Mouse (Mus musculus): ENCODE data around the gene 4430402I18Rik. TPM values are rescaled to one million over a fixed set of nuclear protein-coding genes. Genes with fewer than 3 reads are reported as not detected.

4430402I18Rik gene
- total RNA-seq, 2 experiments from 2014 or later: 3.2 to 8.6 TPM

DNA sequence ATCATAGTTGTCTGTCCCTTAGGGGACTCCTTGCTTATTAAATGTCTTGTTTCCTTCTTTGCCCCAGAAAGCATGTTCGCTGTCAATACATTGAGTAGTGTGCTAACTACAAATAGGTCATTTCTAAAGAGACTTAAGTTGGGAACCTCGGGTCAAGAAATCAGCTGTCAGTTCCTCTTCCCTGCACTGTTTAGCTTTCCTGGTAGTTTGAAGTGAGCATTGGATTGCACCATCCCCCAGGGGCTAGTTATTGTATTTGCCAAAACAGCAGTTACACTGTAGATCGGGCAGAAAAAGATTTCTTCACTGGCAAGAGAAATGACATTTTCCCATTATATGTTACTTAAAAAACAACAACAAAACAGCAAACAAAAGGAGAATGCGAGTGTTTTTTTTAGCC is 578 bp upstream of the 4430402I18Rik start:
- peak in 1 of 2 experiments; percentile 12 for DNase-seq

DNA sequence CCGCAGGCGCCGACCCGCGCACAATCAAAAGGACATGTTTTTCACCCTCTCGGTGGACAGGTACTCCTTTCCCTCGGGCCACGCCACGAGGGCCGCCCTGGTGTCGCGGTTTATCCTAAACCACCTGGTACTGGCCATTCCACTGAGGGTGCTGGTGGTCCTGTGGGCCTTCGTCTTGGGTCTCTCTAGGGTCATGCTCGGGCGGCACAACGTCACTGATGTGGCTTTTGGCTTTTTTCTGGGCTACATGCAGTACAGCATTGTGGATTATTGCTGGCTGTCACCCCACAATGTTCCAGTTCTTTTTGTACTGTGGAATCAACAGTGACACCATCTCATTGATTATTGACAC is 3.1 kb downstream of the 4430402I18Rik start:
- no peak for DNase-seq

DNA sequence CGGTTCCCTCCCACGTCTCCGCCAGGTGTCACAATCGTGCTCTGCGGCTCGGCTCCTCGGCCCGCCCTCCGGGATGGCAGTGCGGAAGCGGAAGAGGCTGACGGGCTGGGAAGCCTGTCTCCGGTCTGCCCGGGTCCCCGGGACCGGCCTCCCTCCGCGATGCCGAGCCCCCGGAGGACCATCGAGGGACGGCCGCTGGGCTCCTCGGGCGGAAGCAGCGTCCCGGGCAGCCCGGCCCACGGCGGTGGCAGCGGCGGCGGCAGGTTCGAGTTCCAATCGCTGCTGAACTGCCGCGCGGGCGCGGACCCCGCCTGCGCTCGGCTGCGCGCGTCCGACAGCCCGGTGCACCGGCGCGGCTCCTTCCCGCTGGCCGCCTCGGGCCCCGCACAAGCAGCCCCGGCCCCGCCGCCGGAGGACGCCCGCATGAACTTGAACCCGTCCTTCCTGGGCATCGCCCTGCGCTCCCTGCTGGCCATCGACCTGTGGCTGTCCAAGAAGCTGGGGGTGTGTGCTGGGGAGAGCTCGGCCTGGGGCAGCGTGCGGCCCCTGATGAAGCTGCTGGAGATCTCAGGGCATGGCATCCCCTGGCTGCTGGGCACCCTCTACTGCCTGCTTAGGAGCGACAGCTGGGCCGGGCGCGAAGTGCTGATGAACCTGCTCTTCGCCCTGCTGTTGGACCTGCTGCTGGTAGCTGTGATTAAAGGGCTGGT is 3.6 kb downstream of the 4430402I18Rik start, which contains the start of gene Plpp6:
Plpp6 (plus strand) TSS at position 112 of the 710 bp plus-strand sequence.
- peak; percentile 90 to 92 for DNase-seq

DNA sequence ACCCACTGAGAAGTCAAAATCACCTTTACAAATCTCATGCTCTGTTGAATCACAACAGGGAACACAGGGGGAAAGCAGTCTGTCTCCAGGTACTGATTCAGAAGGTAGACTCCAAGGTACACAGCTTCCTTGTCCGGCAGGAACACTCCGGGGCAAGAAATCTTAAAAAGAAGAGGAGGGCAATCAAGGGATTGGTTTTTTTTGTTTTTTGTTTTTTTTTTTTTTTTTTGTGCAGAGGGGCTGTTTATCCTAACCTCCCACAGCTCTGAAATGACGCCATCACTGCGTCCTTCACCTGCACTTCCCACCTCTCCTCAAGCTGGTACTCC is 4.1 kb downstream of the 4430402I18Rik start:
- no peak for DNase-seq

DNA sequence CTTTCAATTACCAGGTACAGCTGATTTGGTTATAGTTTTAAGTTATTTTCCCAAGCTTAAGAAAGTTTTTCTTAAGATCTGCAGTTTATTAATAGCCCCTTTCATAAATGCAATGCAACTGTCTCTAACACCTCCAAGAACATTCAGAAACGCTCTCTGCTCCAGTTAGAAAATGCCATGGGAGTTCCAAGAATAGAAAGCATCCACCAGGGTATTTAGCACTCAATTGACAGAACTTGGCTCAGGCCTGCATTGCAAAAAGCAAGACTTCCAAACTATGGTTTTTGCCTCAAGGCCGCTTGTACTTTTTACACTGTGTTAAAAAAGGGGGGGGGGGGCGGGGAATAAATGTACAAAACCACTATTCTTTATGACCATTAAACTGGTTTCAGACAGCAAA is 4.5 kb downstream of the 4430402I18Rik start:
- DNase-seq: peak in 1 of 2 experiments; percentile 21

DNA sequence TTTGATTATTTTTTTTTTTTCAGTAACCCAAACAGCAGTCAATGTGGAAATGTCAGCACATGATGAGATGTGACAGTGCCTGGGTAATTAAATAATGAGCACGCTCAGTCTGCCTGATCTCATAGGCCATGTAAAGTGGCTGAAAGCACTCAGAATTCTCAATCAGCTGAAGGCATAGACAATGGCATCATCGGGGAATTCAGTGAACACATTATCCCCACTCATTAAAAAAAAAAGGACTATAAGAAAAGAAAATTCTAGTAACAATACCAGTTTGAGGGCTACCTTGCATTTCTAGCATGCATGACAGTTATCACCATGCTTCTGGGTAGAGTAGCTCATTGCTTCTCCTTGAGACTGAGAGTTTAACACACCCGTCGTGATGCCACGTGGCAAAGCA is 16.3 kb downstream of the 4430402I18Rik start:
- DNase-seq: no peak

DNA sequence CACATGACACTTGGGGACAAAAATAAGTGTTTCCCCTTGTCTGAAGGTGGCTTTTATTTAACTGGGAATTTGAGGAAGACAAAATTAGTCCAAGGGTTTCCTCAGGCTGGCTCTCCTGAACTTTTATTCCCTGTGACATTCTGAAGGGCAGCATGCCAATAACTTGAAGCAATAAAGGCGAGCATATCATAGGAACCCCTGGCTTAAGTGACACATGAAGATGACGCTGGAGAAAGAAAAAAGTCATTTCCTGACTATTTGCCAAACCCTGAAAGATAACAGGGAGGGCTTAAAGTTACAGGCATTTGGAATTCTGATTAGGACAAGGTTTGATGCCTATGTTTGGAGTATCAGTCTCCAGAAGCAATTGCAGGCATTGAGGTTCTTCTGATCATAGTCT is 20.3 kb downstream of the 4430402I18Rik start:
- no peak for DNase-seq

DNA sequence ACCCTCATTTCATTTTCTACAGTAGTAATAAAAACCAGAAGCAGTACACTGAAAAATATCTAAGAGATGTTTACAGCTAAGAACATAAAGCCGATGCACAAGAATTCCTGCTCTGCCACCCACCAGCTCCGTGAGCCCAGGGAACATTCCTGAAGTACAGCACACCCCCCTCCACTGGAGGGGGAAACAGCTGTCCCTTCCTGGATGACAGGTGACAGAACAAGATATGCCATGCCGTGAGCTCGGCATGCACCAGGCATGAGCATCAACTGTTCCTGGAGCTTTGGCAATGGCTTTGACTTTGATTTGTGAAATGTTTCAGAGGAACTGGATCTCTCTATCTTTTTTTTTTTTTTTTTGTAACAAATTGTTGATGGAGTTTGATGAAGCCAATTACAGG is 20.8 kb downstream of the 4430402I18Rik start:
- no peak for DNase-seq

DNA sequence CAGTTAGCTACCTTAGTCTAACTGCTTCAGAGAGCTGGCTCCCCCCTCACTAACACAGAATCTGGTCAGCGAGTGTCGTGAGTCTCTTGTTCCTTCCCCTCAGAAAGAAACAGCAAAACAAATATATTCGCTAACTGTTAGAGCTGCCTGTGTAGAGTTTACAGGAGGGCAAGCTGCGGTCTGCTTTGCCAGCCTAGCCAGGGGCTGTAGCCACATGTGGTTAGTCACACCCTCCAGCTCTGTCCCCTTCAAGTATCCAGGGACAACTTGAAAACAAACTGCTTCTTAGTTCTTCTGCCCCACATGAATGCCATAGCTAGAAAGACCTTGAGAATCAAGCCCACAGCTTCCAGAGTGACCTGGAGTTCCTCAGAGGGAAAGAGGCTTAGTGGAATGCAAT is 26.3 kb downstream of the 4430402I18Rik start:
- DNase-seq: no peak

DNA sequence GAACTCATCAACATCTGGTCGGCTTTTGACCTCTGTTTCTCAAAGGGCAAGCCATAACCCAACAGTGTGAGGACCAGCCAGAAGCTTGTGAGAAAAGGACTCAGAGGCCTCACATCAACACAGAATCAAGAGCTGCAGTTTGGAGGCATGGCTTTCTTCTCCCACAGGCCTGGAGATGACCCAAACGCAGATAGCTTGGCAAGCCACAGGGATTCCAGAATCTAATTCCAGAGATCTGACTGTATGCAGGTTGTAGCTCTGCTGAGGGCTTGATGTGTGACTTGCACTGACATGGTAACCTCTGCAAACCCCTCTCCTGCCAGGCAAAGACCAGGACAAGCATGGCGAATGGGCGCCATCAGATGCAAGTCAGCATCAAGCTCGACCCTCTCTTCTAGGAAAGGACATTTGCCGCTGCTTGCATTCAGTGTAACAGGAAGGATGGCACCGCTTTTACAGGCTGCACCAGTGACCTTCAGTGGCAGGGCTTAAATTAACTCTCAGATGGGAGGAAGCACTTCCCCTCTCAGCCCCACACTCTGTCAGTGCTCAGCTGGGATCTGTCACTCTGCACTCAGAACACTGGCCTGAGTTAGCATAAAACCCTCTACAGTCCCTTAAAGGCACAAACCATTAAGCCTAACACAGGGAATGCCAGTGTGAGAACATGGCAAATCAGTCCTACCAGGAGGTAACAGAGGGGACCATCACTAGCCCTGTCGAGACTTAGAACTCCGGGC is 27.3 kb downstream of the 4430402I18Rik start:
- peak in 1 of 2 experiments; percentile 15 for DNase-seq

DNA sequence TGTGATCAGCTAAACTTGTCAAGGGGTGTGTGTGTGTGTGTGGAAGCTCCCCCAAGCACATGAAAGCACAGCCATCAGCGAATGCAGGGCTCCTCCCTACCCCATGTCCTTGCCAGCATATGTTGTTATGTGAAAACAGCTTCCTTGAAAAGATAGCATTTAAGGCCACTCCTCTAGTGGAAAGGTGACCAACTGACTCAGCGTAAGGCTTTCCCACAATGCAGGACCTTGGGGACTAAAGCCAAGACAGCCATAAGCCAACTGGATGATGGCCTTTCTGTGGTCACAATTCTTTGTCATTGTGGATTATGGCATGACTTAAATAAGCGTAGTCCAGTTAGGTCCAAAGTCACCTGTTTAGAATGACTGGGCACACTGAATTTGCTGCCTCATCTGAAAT is 32.7 kb downstream of the 4430402I18Rik start:
- DNase-seq: peak; percentile 58 to 72

DNA sequence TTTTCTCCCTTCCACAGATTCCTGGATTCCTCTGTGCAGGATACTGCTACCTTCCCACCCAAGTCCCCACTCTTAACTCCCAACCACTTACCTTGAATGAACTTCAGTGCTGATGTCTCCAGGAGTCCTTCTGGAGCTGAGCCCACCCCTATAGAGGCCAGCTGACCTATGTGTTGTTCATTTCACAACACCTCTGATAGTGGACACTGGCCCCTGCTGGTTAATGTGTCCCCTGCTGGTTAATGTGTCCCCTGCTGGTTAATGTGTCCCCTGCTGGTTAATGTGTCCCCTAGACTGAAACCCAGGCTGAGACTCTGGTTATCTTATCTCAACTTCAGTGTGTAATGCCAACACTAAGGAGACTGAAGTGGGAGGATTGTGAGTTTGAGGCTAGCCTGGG is 38.6 kb downstream of the 4430402I18Rik start:
- no peak for DNase-seq

DNA sequence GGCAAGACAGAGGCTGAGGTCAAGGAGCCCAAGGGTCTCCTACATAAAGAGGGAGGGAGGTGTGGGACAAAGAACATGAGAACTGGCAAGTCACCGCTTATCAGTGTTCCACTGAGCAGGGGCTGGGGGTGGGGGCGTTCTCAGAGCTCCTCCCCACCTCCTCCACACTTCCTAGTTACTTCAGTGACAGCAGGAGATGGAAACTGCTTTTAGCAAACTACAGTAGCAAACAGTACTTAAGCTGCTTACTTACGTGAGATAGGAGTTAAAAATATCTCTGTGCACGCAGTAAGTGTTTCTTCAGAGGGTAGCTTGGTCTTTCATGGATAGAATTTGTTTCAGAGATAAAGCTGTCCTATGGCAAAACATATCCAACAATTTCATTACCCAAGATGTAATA is 40.2 kb downstream of the 4430402I18Rik start:
- no peak for DNase-seq

DNA sequence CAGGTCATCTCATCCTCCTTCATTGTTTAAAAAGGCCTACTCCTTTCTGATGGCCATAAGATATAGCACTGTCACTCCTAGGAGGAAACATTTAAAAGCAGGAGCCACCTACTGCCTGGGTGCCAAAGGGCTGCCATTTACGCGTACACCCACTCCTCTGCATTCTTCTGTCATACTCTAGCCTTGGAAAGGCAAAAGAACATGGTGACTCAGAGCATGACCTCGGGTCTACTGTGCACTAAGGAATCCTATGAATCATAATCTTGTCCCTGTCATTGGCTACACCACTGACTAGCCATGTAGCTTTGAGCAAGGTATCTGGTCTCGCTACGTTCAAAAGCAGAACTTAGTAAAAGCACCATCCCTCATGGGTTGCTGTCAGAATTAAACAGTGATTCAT is 41.2 kb downstream of the 4430402I18Rik start:
- DNase-seq: peak; percentile 53 to 65

DNA sequence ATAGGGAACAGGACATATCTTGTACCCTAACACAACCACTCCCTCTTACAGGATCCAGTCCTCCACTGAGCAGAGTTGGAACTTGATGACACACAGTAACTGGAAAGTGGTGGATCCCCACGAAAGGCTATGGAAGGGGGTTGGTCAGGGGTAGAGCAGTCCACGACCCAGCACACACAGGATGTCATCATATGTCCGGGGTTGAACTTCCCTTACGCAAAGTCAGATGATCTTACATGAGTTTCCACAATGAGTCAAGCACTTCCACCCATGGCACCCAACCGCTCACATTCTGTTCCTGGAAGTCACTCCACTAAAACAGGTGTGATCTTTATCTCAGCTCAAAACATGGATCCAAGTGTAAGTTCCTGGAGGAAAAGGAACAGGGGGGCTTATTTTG is 49.8 kb downstream of the 4430402I18Rik start:
- no peak for DNase-seq

DNA sequence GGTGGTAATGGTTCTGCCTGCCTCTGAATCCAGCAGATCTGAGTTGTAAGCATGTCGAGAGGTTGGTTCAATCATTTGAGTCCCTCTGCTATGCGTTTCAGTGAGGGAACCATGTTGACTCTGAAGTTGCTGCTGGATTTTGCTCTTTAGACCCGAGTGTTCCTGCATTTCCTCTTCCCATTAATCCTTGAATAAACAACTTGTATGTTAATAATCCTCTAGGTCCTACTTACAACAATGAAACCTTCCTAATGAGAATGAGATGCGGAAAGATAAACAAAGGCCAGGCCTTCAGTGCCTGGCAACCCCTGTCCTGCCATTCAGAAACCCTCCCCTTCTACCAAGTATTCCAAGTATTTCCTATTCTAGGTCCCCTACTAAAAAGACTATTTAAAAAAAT is 51.1 kb downstream of the 4430402I18Rik start:
- DNase-seq: no peak

DNA sequence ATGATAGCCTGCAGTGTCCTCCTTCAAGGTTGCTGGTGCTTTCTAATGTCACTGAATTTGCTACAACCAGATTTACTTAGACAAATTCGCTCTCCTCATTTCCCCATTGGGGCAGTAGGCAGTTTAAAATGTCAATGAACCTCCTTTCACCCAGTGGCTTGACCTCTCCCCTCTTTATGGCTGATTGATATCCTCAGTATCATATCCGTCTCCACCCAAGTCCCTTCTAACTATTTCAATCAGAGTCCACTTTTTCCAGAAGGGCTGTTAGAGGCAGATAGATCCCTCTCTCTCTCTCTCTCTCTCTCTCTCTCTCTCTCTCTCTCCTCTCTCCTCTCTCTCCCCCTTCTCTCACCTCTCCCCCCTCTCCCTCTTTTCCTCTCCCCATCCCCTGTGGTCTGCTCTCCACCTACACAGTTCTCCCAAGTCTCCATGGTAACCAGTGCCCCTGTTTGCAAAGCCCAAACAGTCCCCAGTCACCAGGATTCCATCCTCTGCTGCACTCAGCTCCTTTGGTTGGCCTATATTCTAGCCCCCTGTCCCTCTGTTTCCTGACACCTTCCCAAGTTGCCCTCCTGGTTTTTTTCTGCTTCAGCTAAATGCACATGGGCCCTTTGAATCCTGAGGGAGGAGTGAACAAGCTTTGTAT is 51.9 kb downstream of the 4430402I18Rik start:
- no peak for DNase-seq

DNA sequence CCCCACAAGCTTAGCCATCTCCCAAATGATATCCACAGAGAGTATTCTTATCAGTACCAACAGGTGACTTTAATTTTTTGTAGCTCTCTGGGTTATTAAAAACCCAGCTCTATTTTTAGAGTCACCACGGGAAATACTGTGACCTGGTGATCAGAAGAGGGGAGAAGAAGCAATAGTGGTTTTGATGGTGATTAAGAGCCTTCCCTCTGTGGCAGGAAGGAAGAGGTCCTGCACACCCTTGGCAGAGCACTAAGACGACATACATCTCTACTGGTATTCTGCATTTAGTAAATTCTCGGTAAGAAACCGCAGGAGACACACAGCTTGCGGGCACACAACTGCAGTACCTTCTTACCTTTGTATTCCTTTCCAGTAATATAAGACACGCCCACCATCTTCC is 53.0 kb downstream of the 4430402I18Rik start:
- DNase-seq: no peak

DNA sequence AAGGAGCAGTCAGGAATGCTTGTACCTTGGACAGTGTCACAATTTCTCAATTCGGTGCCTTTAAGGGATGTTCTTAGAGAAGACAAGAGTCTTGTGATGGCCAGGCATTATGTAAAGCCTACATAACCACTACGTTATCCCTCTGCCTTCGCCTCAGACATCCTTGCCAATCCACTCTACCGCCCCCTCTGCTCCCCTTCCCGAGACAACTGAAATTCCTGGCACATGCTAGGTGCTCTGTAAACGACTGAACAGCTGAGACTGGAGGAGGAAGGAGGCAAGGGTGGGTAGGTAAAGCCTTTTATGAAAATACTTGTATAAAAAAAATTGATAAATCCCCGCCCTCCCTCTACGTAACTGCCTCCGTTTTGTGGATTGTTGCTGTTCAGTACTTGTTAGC is 58.9 kb downstream of the 4430402I18Rik start:
- DNase-seq: no peak

DNA sequence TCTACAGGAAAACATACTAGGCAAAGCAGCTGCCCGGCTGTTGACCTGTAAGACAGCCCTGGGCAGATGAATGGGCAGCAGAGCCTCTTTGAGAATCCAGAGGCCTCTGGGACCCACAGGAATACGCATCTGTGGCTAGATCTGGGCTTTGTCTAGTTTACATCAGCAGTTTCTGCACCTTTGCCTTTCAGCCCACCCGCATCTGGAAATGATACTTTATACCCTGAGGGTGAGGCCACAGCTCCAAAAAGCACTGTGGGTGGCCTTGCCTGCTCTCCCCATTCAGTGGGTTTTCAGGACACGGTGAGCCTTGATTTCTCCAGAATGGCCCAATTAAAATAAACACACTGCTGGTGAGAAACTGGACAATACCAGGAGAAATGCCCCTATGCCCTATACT is 59.4 kb downstream of the 4430402I18Rik start:
- DNase-seq: no peak

DNA sequence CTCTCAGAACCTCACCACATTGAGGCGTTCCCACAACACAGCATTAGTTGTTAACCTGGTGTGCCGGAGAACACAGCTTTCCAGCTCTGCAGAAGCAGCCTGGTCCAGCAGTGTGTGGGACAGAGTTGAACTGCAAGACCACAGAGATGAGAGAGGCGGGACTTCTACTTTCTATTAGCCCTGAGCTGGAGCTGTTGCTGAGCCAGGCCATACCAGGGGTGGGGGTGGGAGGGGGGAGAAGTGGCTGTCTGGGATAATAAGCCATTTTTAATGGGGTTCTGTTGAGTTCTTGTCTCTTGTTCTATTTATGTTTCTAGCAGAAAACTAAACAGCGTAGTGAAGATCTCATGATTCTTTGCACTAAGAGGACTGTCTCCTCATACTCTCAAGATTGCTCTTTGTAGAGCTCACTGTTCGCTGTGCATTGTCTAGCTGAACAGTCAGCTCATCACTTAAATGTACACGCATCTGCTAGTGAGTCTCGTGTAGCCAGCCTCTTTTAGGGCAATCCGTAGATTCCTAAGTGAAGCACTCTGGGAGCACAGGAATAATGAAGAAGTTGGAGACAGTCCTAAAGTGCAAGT is 64.0 kb downstream of the 4430402I18Rik start:
- no peak for DNase-seq

DNA sequence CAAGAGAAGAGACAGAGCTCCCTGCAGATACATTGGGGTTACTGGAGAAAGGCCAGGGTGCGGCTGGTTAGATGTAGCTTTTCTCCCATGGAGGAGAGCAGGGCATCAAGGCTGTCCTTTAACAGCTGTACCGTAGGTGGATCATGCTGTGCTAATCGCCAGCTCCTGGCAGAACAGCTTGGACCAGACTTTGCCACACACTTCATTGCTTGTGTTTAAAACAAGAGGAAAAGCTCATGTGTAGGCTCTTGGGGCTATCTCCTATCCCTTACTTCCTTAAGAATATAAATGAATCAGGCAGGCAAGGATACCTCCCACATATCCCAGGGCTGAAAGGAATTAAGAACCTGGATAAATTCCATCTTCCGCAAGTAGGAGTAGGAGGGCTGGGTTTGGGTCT is 64.8 kb downstream of the 4430402I18Rik start:
- no peak for DNase-seq

DNA sequence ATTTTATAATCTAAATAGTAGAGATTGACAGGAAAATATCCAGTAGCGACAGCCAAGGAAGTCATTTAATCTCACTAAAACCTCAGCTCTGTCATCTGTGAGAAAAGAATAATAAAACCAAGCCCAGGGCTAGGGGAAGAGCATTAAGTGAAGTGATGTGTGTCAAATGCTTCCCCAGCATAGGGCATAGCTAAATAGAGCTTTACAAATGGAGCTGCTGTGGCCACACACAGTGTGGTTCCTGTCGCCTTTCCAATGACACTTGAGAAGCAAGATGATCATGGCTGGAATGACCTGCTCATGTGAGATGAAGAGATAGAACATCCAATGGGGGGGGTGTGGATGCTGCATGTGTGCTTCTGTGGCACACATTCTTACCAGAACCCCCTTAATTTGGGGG is 65.5 kb downstream of the 4430402I18Rik start:
- no peak for DNase-seq
